ENCODE assay signal across 30 mouse cellular contexts in genomic region chr13:79141362-79141966, GRCm38 (mm10).
A peak's percentile ranks its signal among the peaks of the same experiment; 100 is the strongest.
DNase-seq lines count a peak whose midpoint lies in the region; ATAC-seq lines count a peak whose summit lies in the region.
"Had no signal": no experiment of that assay in that cellular context is flagged by ENCODE, and none has a peak within 500 bp of the region (broad histone marks: within the 10 kb centered on the region; RNA-seq: fewer than 3 reads in every experiment).

No protein-coding gene starts in this region.

- 0 out of 2 replicates have a peak, but pooled peaks have one; percentile 26 for ATAC-seq in neural tube, embryonic 11.5 days (ENCODE audit: insufficient read depth, low FRiP score, low TSS enrichment)
- ATAC-seq: activated CD4-positive, CD25-positive, alpha-beta regulatory T cell, adult 4 months; forebrain, postnatal 0 days; midbrain, embryonic 13.5 days had no signal

- H3K4me3 ChIP-seq in neural tube, embryonic 11.5 days (ENCODE audit: low read depth, low read length): no peak overlapping the region
- H3K4me3 ChIP-seq in midbrain, embryonic 10.5 days: no peak overlapping the region
- H3K4me3 ChIP-seq: embryonic facial prominence, embryonic 10.5 days; embryonic facial prominence, embryonic 15.5 days; forebrain, embryonic 12.5 days; heart, embryonic 13.5 days; hindbrain, embryonic 15.5 days; kidney, embryonic 15.5 days; limb, embryonic 10.5 days; limb, embryonic 15.5 days; liver, embryonic 13.5 days; midbrain, embryonic 13.5 days; stomach, embryonic 15.5 days had no signal

- no peak overlapping the region for H3K27ac ChIP-seq in neural tube, embryonic 11.5 days (ENCODE audit: low read depth, low read length)
- no peak overlapping the region for H3K27ac ChIP-seq in midbrain, embryonic 10.5 days (replicated peaks)
- H3K27ac ChIP-seq: embryonic facial prominence, embryonic 10.5 days; embryonic facial prominence, embryonic 15.5 days; forebrain, embryonic 12.5 days; heart, embryonic 13.5 days; hindbrain, embryonic 15.5 days; kidney, embryonic 15.5 days; limb, embryonic 10.5 days; limb, embryonic 15.5 days; liver, embryonic 13.5 days; midbrain, embryonic 13.5 days; stomach, embryonic 15.5 days had no signal

- no peak overlapping the region for H3K4me2 ChIP-seq in neural tube, embryonic 11.5 days (ENCODE audit: low read depth)
- H3K4me2 ChIP-seq: embryonic facial prominence, embryonic 15.5 days; forebrain, embryonic 12.5 days; heart, embryonic 13.5 days; hindbrain, embryonic 15.5 days; kidney, embryonic 15.5 days; limb, embryonic 15.5 days; liver, embryonic 13.5 days; midbrain, embryonic 13.5 days; stomach, embryonic 15.5 days had no signal

- H3K9ac ChIP-seq in neural tube, embryonic 11.5 days (ENCODE audit: low read length): no peak overlapping the region
- H3K9ac ChIP-seq: embryonic facial prominence, embryonic 15.5 days; forebrain, embryonic 12.5 days; forebrain, postnatal 0 days; heart, embryonic 13.5 days; hindbrain, embryonic 15.5 days; kidney, embryonic 15.5 days; limb, embryonic 15.5 days; liver, embryonic 13.5 days; midbrain, embryonic 13.5 days; stomach, embryonic 15.5 days had no signal

- H3K9me3 ChIP-seq in neural tube, embryonic 11.5 days (ENCODE audit: control insufficient read depth, low read length): no peaks in the 10 kb centered on the region
- no peaks in the 10 kb centered on the region for H3K9me3 ChIP-seq in midbrain, embryonic 10.5 days (replicated peaks)
- H3K9me3 ChIP-seq: embryonic facial prominence, embryonic 10.5 days; embryonic facial prominence, embryonic 15.5 days; forebrain, embryonic 12.5 days; heart, embryonic 13.5 days; hindbrain, embryonic 15.5 days; kidney, embryonic 15.5 days; limb, embryonic 10.5 days; limb, embryonic 15.5 days; liver, embryonic 13.5 days; midbrain, embryonic 13.5 days; stomach, embryonic 15.5 days had no signal

- DNase-seq in embryo, embryonic 10 days (ENCODE audit: low spot score): peak; percentile 60
- no peak for DNase-seq in embryo, embryonic 11 days
- DNase-seq in neural tube, embryonic 11.5 days (ENCODE audit: low spot score): no peak
- no peak for DNase-seq in neural tube, embryonic 10.5 days (ENCODE audit: extremely low spot score, low spot score)
- peak; percentile 44 for DNase-seq in embryo, embryonic 9.5 days (ENCODE audit: extremely low spot score)
- no peak for DNase-seq in midbrain, embryonic 10.5 days (ENCODE audit: low spot score)
- DNase-seq: cerebellum, adult 11 months; cerebellum, adult 9-10 months; cerebellum, postnatal 36 days; forebrain, postnatal 0 days; gastrocnemius, postnatal 10 days; heart, postnatal 10 days; kidney, adult 18-20 months; kidney, postnatal 4 days; liver, embryonic 13.5 days; lung, adult 18-20 months; lung, postnatal 36 days; right cerebral cortex, postnatal 25 days had no signal

- no peaks in the 10 kb centered on the region for H3K27me3 ChIP-seq in neural tube, embryonic 11.5 days (ENCODE audit: control insufficient read depth, insufficient read depth, low read length)
- H3K27me3 ChIP-seq in midbrain, embryonic 10.5 days (ENCODE audit: low read depth, poor library complexity, severe bottlenecking): no peaks in the 10 kb centered on the region
- H3K27me3 ChIP-seq: CH12.LX; embryonic facial prominence, embryonic 15.5 days; forebrain, embryonic 12.5 days; heart, embryonic 13.5 days; hindbrain, embryonic 15.5 days; kidney, embryonic 15.5 days; limb, embryonic 15.5 days; liver, embryonic 13.5 days; midbrain, embryonic 13.5 days; stomach, embryonic 15.5 days had no signal

- no peaks in the 10 kb centered on the region for H3K36me3 ChIP-seq in neural tube, embryonic 11.5 days (ENCODE audit: control insufficient read depth, insufficient read depth, low read length)
- no peaks in the 10 kb centered on the region for H3K36me3 ChIP-seq in midbrain, embryonic 10.5 days
- H3K36me3 ChIP-seq: embryonic facial prominence, embryonic 10.5 days; embryonic facial prominence, embryonic 15.5 days; forebrain, embryonic 12.5 days; heart, embryonic 13.5 days; hindbrain, embryonic 15.5 days; kidney, embryonic 15.5 days; limb, embryonic 10.5 days; limb, embryonic 15.5 days; liver, embryonic 13.5 days; midbrain, embryonic 13.5 days; stomach, embryonic 15.5 days had no signal

- WGBS in neural tube, embryonic 11.5 days: 12% methylated on average over 5 of the region's 5 CpGs
- 62% methylated on average over 5 of the region's 5 CpGs for WGBS in midbrain, embryonic 10.5 days

- 0 out of 2 replicates have a peak, but pooled peaks cover 4% of the 10 kb centered on the region for H3K4me1 ChIP-seq in neural tube, embryonic 11.5 days (ENCODE audit: control insufficient read depth, insufficient read depth, low read length)
- peaks cover 16% of the 10 kb centered on the region for H3K4me1 ChIP-seq in midbrain, embryonic 10.5 days
- H3K4me1 ChIP-seq: embryonic facial prominence, embryonic 15.5 days; heart, embryonic 13.5 days; hindbrain, embryonic 15.5 days; limb, embryonic 15.5 days; liver, embryonic 13.5 days; midbrain, embryonic 13.5 days; stomach, embryonic 15.5 days had no signal

Comparison
In these comparisons a context has a peak if more than half of its experiments do, and no peak if none do; other contexts are left out.
1. DNase-seq: peak in embryo, embryonic 10 days (single experiment) and embryo, embryonic 9.5 days (single experiment); none in embryo, embryonic 11 days (single experiment), neural tube, embryonic 11.5 days (single experiment), neural tube, embryonic 10.5 days (single experiment) and midbrain, embryonic 10.5 days (single experiment).